Mouse (Mus musculus) lung, adult 2 months (tissue): ENCODE results near the gene Adamts5.

Experiments used
- CTCF ChIP-seq: fragments of 200-500 bp; IDR thresholded peaks from 2 replicates; pipeline ENCODE4 v1.5.1; 2011; ENCODE audit warnings: mild to moderate bottlenecking, low read length, control low read depth; ENCODE audit not compliant: insufficient read depth
- POLR2A ChIP-seq: fragments of 200-500 bp; IDR thresholded peaks from 2 replicates; pipeline ENCODE4 v1.6.1; 2011; ENCODE audit warnings: low read depth, mild to moderate bottlenecking, control low read depth, low read length, borderline replicate concordance; ENCODE audit errors: extremely low read depth

DNA sequence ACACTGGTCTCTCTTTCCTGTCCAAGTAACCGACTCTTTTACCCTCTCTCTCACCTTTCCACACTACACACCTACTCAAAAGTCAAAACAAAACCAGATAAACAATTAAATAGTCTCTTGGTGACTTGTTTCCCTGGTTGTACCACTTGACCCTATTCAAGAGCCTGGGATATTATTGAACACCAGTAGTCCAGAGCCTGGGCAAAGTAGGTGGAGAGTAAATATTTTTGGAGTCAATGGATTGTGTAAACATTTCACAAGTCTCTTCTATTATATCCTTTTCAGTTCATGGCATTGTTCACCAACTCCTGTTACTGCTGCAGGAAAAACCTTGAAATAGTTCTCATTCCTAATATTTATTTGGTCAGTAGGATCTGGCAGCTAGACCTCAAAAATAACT is 20.8 kb upstream of the Adamts5 start:
- TF ChIP-seq POLR2A (no peak), CTCF (no peak)
